Mouse (Mus musculus) hindbrain, embryonic 14.5 days (tissue): ENCODE results near the gene Chn2. TPM values are rescaled to one million over a fixed set of nuclear protein-coding genes. Genes with fewer than 3 reads are reported as not detected.

Source experiments
- ATAC-seq: fragments of 200-750 bp; cut with Nextera tagmentation; 2 replicates; pipeline ENCODE4 v1.8.0; 2017; ENCODE audit warnings: moderate number of reproducible peaks, mild to moderate bottlenecking, moderate TSS enrichment, moderate library complexity; ENCODE audit not compliant: low FRiP score
- DNase-seq: peaks from one replicate; pipeline ENCODE4 v3.0.0-alpha.2; 2015; ENCODE audit warnings: low spot score
- H3K27ac ChIP-seq: fragments of 300-500 bp; sonication (generic); 2 replicates; pipeline ENCODE4 v1.5.1; 2014; ENCODE audit warnings: mild to moderate bottlenecking, moderate library complexity
- H3K27me3 ChIP-seq: fragments of 300-500 bp; sonication (generic); 2 replicates; pipeline ENCODE4 v1.6.1; 2014; ENCODE audit warnings: mild to moderate bottlenecking, low read length, mixed read lengths; ENCODE audit not compliant: control insufficient read depth, insufficient read depth
- H3K36me3 ChIP-seq: fragments of 300-500 bp; sonication (generic); replicated peaks from 2 replicates; pipeline ENCODE4 v1.6.1; 2014; ENCODE audit not compliant: control insufficient read depth, insufficient read depth
- H3K4me1 ChIP-seq: fragments of 300-500 bp; sonication (generic); replicated peaks from 2 replicates; pipeline ENCODE4 v1.6.1; 2014; ENCODE audit warnings: antibody characterized with exemption, low read length, mixed read lengths; ENCODE audit not compliant: control insufficient read depth, insufficient read depth
- H3K4me2 ChIP-seq: fragments of 300-500 bp; sonication (generic); replicated peaks from 2 replicates; pipeline ENCODE4 v1.6.1; 2014; ENCODE audit warnings: mild to moderate bottlenecking, moderate library complexity
- H3K4me3 ChIP-seq: fragments of 300-500 bp; sonication (generic); replicated peaks from 2 replicates; pipeline ENCODE4 v1.5.1; 2014; ENCODE audit warnings: mild to moderate bottlenecking, low read length
- H3K9ac ChIP-seq: fragments of 300-500 bp; sonication (generic); 2 replicates; pipeline ENCODE4 v1.6.1; 2014
- H3K9me3 ChIP-seq: fragments of 300-500 bp; sonication (generic); 2 replicates; pipeline ENCODE4 v1.6.1; 2016; ENCODE audit warnings: low read length; ENCODE audit not compliant: control insufficient read depth
- WGBS: fragments of 180-500 bp; shearing (Covaris S2); extraction: QIAGEN DNeasy Blood & Tissue Kit; methylation state at CpG from one replicate; pipeline ENCODE4 v1.1.7; 2014; 5-methylcytosine and 5-hydroxymethylcytosine counted together
- polyA plus RNA-seq: library from polyadenylated mRNA; unstranded; fragments of >200 nt; fragmentation: Nextera tagmentation; extraction: Ambion mirVana; gene quantifications from 2 replicates; pipeline ENCODE4 v1.2.1, GENCODE M21; 2014

Gene Chn2
- polyA plus RNA-seq, 1 experiment from 2014 or later = 28.3 TPM

DNA sequence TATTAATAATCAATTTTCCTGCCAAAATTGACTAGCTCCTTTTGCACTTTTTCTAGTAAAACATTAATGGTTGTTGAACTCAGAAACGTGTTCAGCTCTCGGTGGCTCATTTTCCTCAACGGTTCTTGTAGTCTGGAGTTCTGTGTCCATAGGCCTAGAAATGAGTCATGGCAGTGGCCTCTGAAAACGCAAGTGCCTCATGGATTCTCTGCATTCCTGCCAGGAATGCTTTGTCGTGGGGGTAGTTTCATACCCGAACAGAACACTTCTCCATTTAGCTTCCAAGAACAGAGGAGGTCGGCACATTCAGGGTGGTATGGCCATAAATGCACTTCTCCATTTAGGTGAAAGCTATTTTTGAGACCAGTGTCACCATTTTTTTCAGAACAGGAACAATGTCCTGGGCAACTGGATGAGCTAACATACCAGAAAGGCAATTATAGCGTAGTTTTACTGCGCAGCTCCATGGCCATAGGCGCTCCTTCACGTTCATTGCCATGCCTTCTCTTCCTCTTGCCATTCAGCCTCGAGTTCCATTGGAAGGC is 244.9 kb downstream of the Chn2 start:
- Histone ChIP-seq H3K4me3 (no peak overlapping the region), H3K36me3 (no peaks in the 10 kb centered on the region), H3K27me3 (no peaks in the 10 kb centered on the region), H3K4me1 (no peaks in the 10 kb centered on the region), H3K9me3 (no peaks in the 10 kb centered on the region), H3K9ac (no peak overlapping the region), H3K27ac (no peak overlapping the region), H3K4me2 (no peak overlapping the region)
- ATAC-seq (no peak), DNase-seq (no peak)
- 84% methylated on average over 12 of the region's 12 CpGs for WGBS

DNA sequence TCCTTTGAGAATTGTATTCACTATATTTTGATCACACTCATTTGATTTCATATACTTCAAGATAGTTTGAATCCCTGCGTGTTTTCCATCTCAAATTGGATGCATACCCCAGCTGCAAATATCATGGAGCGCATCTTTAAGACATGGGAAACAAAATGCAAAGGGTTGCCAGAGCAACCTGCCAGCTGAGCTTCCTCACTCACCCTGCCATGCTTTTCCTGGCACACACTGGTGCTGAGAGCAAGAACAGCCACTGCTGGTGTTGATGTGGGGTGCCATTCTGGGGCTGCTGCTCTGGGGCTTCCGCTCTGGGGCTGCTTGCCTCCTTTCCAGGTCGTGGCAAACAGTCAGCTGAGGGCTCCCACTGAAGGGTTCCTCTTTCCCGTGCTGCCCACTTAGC is 247.5 kb downstream of the Chn2 start:
- no peak overlapping the region for H3K27ac ChIP-seq
- no peaks in the 10 kb centered on the region for H3K27me3 ChIP-seq
- H3K4me1 ChIP-seq = no peaks in the 10 kb centered on the region
- no peak for ATAC-seq
- H3K9ac ChIP-seq = no peak overlapping the region
- H3K4me2 ChIP-seq = no peak overlapping the region
- no peaks in the 10 kb centered on the region for H3K9me3 ChIP-seq
- H3K4me3 ChIP-seq = no peak overlapping the region
- 81% methylated on average over 5 of the region's 5 CpGs for WGBS
- DNase-seq = no peak
- H3K36me3 ChIP-seq = no peaks in the 10 kb centered on the region

DNA sequence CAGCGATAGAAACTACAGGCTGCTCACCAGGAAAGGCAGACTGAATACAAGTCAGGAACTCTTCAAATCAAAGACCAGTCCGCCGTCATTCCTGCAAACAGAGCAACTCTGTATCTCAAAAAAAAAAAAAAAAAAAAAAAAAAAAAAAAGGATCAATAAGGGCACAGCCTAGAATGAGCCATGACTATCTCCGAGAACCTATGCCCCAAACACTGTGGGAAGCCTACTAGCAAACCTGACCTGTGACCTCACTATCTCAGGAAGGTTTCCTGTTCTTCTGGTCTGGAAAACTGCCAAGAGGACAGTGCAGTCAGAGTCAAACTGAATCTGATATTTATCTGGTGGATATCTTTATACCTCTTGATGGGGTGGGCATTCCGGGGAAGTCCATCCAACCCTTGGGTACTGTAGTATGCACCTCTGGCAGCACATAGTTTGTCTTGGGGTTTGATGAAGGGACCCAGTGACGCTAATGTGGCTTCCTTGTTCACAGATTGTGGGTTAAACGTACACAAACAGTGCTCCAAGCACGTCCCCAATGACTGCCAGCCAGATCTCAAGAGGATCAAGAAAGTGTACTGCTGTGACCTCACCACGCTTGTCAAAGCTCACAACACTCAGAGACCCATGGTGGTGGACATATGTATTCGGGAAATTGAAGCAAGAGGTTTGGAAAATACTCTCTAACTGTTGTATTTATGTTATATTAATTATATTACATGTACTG is 250.6 kb downstream of the Chn2 start:
- no peaks in the 10 kb centered on the region for H3K9me3 ChIP-seq
- no peaks in the 10 kb centered on the region for H3K27me3 ChIP-seq
- DNase-seq = no peak
- H3K36me3 ChIP-seq = no peaks in the 10 kb centered on the region
- ATAC-seq = no peak
- no peak overlapping the region for H3K9ac ChIP-seq
- no peak overlapping the region for H3K4me2 ChIP-seq
- no peak overlapping the region for H3K4me3 ChIP-seq
- WGBS = 75% methylated on average over 10 of the region's 10 CpGs
- H3K4me1 ChIP-seq = no peaks in the 10 kb centered on the region
- no peak overlapping the region for H3K27ac ChIP-seq

DNA sequence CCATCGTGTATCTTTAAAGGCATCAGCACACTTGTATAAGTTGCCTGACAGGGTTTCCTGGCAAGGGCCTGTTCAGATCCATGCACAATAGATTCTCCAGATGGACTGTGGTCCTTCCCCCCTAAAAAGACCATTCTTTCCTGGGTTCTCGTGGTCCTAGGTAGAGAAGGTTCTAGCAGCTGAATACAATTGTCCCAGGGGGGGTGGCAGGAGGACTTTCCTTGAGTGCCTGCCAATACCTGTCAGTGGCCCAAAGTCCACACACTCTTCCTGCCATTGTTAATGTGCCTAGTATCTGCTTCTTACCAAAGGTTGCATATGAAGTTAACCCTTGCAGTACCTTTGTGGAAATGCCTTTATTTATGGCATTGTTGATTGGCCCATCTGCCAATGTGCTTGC is 257.9 kb downstream of the Chn2 start:
- no peak overlapping the region for H3K27ac ChIP-seq
- ATAC-seq (no peak), DNase-seq (no peak)
- H3K4me3 ChIP-seq = no peak overlapping the region
- H3K4me2 ChIP-seq = no peak overlapping the region
- H3K9me3 ChIP-seq = no peaks in the 10 kb centered on the region
- no peak overlapping the region for H3K9ac ChIP-seq
- peaks cover 10% of the 10 kb centered on the region; the same call in 1 of the 2 replicates for H3K36me3 ChIP-seq
- no peaks in the 10 kb centered on the region for H3K27me3 ChIP-seq
- no peaks in the 10 kb centered on the region for H3K4me1 ChIP-seq
- WGBS = 87% methylated on average over 2 of the region's 2 CpGs

DNA sequence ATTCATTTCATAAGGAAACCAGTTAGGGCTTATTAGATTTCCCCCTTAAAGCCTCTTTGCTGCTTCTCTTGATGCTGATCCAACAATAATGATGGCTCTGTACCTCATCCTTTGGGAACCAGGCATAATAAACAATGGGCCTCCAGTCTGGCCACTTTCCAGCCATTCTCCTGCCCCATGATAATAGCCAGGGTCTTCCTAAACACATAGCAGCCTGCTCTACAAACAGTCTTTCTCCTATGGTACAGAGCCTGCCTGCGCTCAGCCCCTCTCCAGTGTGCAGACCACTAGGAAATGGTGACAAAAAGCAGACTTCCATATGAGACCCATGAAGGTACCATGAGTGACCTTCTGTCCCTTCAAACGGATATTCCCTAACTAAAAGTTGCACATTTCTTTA is 260.1 kb downstream of the Chn2 start:
- Histone ChIP-seq H3K9me3 (no peaks in the 10 kb centered on the region), H3K27me3 (no peaks in the 10 kb centered on the region), H3K4me1 (no peaks in the 10 kb centered on the region), H3K36me3 (peaks cover 10% of the 10 kb centered on the region; the same call in 1 of the 2 replicates), H3K4me3 (no peak overlapping the region), H3K4me2 (no peak overlapping the region), H3K27ac (no peak overlapping the region), H3K9ac (no peak overlapping the region)
- peak; percentile 38 for DNase-seq
- WGBS = 84% methylated on average over 2 of the region's 2 CpGs
- ATAC-seq = no peak

DNA sequence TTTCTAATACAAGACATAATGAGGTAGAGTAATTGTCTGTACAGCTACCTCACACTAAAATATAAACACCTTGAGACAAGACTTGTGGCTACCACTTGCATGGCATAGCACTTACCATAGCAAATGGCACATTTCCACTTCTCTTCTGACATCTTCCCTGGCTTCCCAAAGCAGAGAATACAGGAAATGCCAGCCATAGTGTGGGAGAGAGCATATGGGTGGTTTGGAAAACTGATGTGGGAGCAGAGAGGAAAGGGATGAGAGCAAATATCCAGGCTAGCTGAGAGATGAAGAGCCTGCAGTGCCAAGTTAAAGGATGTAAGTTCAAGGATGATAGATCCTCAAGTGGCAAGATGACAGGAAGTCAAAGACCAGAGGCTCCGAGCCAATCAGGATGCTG is 266.4 kb downstream of the Chn2 start:
- no peak overlapping the region for H3K4me2 ChIP-seq
- 91% methylated on average over 1 of the region's 1 CpGs for WGBS
- no peak overlapping the region for H3K9ac ChIP-seq
- H3K27ac ChIP-seq = no peak overlapping the region
- DNase-seq (no peak), ATAC-seq (no peak)
- no peaks in the 10 kb centered on the region for H3K9me3 ChIP-seq
- H3K4me1 ChIP-seq = no peaks in the 10 kb centered on the region
- no peaks in the 10 kb centered on the region for H3K36me3 ChIP-seq
- no peaks in the 10 kb centered on the region for H3K27me3 ChIP-seq
- no peak overlapping the region for H3K4me3 ChIP-seq

DNA sequence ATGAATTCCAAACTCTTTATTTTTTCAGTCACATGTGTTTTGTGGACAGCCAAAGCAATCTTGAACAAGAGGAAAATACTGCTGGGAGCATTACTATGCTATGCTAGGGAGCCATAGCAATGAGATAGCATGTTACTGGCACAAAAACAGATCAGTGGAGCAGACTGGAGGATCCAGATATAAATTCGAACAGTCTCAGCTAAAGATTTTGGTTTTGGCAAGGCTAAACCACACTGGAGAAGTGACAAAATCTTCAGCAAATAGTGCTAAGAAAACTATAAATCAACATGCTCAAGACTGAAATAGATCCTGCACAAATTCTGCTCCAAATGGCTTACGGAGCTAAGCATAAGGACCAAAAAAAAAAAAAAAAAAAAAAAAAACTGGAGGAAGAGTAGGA is 273.7 kb downstream of the Chn2 start:
- 90% methylated on average over 2 of the region's 2 CpGs for WGBS
- ATAC-seq = no peak
- Histone ChIP-seq H3K4me3 (no peak overlapping the region), H3K27ac (no peak overlapping the region), H3K9ac (no peak overlapping the region), H3K27me3 (no peaks in the 10 kb centered on the region), H3K4me1 (no peaks in the 10 kb centered on the region), H3K9me3 (no peaks in the 10 kb centered on the region), H3K4me2 (no peak overlapping the region), H3K36me3 (no peaks in the 10 kb centered on the region)
- no peak for DNase-seq

DNA sequence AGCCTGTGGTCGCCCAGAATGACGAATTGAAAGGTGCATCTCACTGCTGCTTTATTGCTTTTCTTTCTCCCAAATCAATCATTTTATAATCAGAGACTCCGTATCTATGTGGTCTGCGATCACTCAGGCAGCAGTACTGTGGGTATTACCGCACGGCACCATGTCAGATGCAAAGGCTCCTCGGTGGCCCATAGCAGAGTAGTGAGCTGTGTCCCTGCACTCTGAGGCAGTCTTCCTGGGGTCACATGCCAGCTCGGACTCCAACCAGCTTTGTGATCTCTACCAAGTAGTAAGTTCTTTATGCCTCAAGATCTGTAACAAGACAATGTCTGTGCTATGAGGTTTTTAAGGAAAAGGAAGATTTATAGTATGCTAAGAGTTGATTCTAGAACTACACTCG is 279.3 kb downstream of the Chn2 start:
- H3K27me3 ChIP-seq = no peaks in the 10 kb centered on the region
- no peak for ATAC-seq
- H3K4me1 ChIP-seq = no peaks in the 10 kb centered on the region
- H3K9ac ChIP-seq = no peak overlapping the region
- no peak overlapping the region for H3K27ac ChIP-seq
- no peak overlapping the region for H3K4me3 ChIP-seq
- 81% methylated on average over 9 of the region's 9 CpGs for WGBS
- H3K4me2 ChIP-seq = no peak overlapping the region
- DNase-seq = no peak
- no peaks in the 10 kb centered on the region for H3K9me3 ChIP-seq
- H3K36me3 ChIP-seq = no peaks in the 10 kb centered on the region

DNA sequence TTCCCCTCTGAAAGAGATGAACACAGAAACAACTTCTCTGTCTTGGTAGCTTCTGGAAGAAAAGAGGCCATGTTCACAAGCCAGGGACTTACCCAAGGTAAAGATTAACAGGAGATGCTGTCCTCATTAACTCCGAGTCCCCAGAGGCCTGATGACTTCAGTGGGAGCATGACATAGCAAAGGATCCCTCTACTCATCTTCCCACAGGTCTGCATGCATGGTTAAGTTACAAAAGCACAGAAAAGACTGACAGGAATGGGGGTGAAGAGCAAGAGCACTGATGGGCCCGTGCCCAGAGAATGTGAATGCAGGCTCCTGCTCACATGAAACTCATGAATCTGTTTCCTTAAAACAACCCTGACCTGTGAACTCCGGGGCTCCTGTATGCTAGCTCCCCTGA is 279.8 kb downstream of the Chn2 start:
- no peaks in the 10 kb centered on the region; the same call in 1 of the 2 replicates for H3K27me3 ChIP-seq
- DNase-seq = no peak
- H3K36me3 ChIP-seq = no peaks in the 10 kb centered on the region
- 76% methylated on average over 3 of the region's 3 CpGs for WGBS
- H3K4me3 ChIP-seq = no peak overlapping the region
- no peak overlapping the region for H3K27ac ChIP-seq
- H3K4me1 ChIP-seq = no peaks in the 10 kb centered on the region
- no peak overlapping the region for H3K4me2 ChIP-seq
- H3K9ac ChIP-seq = no peak overlapping the region
- H3K9me3 ChIP-seq = no peaks in the 10 kb centered on the region
- no peak for ATAC-seq

DNA sequence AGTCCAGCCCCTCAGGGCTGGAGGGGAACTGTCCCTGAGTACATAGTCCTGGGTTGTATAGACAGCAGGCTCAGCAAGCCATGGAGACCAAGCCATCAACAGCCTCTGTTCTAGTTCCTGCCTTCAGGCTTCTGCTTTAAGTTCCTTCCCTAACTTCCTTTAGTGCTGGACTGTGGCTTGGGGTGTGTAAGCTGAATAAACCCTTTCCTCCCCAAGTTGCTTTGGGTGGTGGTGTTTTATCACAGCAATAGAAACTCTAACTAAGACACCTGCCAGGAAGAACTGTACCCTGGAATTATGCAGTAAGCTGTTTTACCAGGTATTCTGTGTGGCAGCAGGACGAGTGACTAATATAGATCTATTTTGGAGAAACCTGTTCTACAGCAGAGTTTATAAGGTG is 280.9 kb downstream of the Chn2 start:
- WGBS = 91% methylated on average over 1 of the region's 1 CpGs
- no peak for ATAC-seq

More for the DNA sequence above, 280.9 kb downstream of the Chn2 start:
- Histone ChIP-seq H3K4me2 (no peak overlapping the region), H3K9ac (no peak overlapping the region), H3K4me3 (no peak overlapping the region), H3K4me1 (no peaks in the 10 kb centered on the region), H3K36me3 (no peaks in the 10 kb centered on the region), H3K27me3 (peaks cover 7% of the 10 kb centered on the region), H3K27ac (no peak overlapping the region), H3K9me3 (no peaks in the 10 kb centered on the region)
- DNase-seq = no peak
